Mouse (Mus musculus) midbrain, embryonic 10.5 days (tissue): ENCODE data around the gene Ncam1. TPM values are rescaled to one million over a fixed set of nuclear protein-coding genes. Genes with fewer than 3 reads are reported as not detected.

ENCODE experiments used
- DNase-seq: peaks from one replicate; pipeline ENCODE4 v3.0.0-alpha.2; 2017; ENCODE audit warnings: low spot score
- H3K27ac ChIP-seq: fragments of 300-500 bp; sonication (generic); replicated peaks from 2 replicates; pipeline ENCODE4 v1.5.1; 2016; ENCODE audit warnings: mild to moderate bottlenecking
- H3K27me3 ChIP-seq: fragments of 300-500 bp; sonication (generic); 2 replicates; pipeline ENCODE4 v1.6.1; 2016; ENCODE audit warnings: low read depth, mild to moderate bottlenecking; ENCODE audit not compliant: poor library complexity, severe bottlenecking
- H3K36me3 ChIP-seq: fragments of 300-500 bp; sonication (generic); 2 replicates; pipeline ENCODE4 v1.6.1; 2016; ENCODE audit warnings: mild to moderate bottlenecking, moderate library complexity
- H3K4me1 ChIP-seq: fragments of 300-500 bp; sonication (generic); 2 replicates; pipeline ENCODE4 v1.6.1; 2016
- H3K4me3 ChIP-seq: fragments of 300-500 bp; sonication (generic); 2 replicates; pipeline ENCODE4 v1.5.1; 2016; ENCODE audit warnings: mild to moderate bottlenecking, moderate library complexity
- H3K9me3 ChIP-seq: fragments of 300-500 bp; sonication (generic); replicated peaks from 2 replicates; pipeline ENCODE4 v1.6.1; 2016; ENCODE audit warnings: mild to moderate bottlenecking
- WGBS: fragments of 180-500 bp; shearing (Covaris S2); methylation state at CpG from one replicate; pipeline ENCODE4 v1.1.7; 2016; 5-methylcytosine and 5-hydroxymethylcytosine counted together
- polyA plus RNA-seq: library from polyadenylated mRNA; unstranded; fragments of >200 nt; fragmentation: Nextera tagmentation; extraction: Ambion mirVana; gene quantifications from 2 replicates; pipeline ENCODE4 v1.2.1, GENCODE M21; 2016

The Ncam1 gene
- polyA plus RNA-seq, 1 experiment from 2014 or later: 48.9 TPM

DNA sequence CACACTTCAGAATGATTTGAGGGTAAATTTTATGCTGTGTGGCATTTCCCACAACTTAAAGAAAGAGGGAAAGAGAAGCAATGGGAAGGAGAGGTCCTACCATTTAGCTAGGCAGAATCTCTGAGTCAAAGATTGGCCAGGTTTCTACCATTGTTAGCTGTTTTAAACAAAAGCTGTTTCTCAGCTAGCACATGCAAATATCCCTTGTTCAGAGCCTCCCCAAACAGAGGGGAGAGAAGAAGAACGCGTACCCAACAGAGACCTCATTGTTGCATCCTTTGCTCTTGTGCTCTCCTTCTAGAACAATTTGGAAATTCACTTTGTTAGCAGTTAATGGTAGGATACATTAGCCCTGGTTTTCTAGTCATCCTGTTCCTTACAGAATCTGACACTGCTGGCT, 137.2 kb downstream of the Ncam1 start:
- no peaks in the 10 kb centered on the region for H3K27me3 ChIP-seq
- H3K4me3 ChIP-seq: no peak overlapping the region
- H3K9me3 ChIP-seq: no peaks in the 10 kb centered on the region
- H3K36me3 ChIP-seq: no peaks in the 10 kb centered on the region
- no peak overlapping the region for H3K27ac ChIP-seq
- H3K4me1 ChIP-seq: no peaks in the 10 kb centered on the region
- WGBS: 93% methylated on average over 2 of the region's 2 CpGs
- DNase-seq: no peak

DNA sequence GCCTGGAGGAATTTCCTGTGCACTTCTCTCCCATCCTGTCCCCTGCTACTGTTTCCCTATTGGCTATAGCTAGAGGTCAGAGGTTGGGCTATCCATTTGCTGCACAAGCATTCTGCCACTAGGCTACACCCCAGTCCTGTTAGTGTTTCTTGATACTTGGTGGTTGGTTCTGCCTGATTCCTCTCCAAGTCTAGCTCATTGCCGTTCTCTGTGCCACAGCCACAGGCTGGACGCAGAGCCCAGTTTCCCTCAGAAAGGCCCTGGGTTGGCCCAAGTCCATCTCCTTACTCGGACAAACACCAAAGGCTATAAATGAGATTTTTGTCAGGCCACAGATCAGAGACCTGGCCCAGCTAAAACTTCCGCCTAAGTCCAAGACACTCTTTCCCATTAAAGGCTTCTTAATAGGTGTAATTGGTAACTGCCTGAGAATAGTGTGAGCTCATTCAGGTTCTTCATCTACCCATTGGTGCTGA, 140.3 kb downstream of the Ncam1 start:
- Histone ChIP-seq H3K9me3 (no peaks in the 10 kb centered on the region), H3K4me1 (no peaks in the 10 kb centered on the region), H3K27me3 (no peaks in the 10 kb centered on the region), H3K36me3 (no peaks in the 10 kb centered on the region), H3K27ac (no peak overlapping the region), H3K4me3 (no peak overlapping the region)
- WGBS: 81% methylated on average over 4 of the region's 4 CpGs
- DNase-seq: no peak

DNA sequence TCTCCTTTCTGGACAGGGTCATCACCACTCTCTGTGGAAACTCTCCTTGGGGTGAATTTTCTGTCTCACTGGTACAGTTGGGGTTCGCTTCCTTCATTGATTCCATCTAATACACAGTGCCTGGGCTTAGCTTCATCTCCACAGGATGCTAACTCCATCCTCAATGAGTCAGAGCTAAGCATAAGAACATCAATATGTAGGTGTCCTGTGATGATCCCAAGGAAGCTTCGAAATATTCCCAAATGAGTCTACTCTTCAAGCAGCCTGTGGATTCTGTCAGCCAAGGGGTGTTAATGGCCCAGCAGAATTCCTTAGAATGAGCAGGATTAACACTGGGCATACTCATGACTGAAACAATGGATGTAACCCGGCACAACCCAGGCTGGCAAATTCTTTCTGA, 144.3 kb downstream of the Ncam1 start:
- no peaks in the 10 kb centered on the region for H3K9me3 ChIP-seq
- no peak overlapping the region for H3K4me3 ChIP-seq
- WGBS: 83% methylated on average over 3 of the region's 3 CpGs
- H3K27ac ChIP-seq: no peak overlapping the region
- no peaks in the 10 kb centered on the region for H3K4me1 ChIP-seq
- no peaks in the 10 kb centered on the region for H3K27me3 ChIP-seq
- no peaks in the 10 kb centered on the region for H3K36me3 ChIP-seq
- DNase-seq: no peak

DNA sequence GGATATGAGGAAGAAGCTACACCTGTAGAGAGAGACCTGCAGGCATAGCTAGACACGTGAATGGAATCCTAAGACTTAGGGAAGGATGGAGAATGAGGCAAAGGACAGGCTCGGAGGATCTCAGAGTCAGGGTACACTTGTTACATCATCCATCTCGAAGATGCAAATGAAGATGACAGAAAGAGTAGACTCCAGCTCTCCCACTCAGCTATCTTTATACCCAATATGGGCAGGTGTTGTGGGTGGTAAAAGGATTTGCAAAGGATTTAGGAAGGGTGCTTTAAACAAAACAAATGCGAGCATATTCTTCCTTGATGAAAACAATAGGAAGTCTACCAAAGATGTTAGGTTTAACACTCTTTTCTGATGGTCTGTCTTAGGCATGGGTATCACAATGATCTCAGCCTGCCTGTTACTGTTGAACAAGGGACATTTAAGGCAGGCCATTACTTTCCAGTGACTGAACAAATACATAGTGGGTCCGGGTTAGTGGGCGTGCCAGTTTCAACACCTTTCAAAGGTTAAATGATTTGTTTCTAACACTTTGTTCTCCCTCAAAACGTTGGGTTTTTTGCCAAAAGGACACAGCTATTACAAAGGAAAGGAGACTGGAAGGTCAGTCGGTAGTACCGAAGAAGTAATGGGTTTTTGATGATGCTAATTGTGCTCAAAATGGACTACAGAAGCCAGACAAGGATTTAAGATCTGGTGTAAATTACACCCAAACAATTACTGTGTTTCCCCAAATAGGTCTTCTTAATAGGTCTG, 145.1 kb downstream of the Ncam1 start:
- Histone ChIP-seq H3K4me1 (no peaks in the 10 kb centered on the region), H3K36me3 (no peaks in the 10 kb centered on the region), H3K27me3 (no peaks in the 10 kb centered on the region), H3K27ac (no peak overlapping the region), H3K4me3 (no peak overlapping the region), H3K9me3 (0 out of 2 replicates have a peak, but pooled peaks cover 1% of the 10 kb centered on the region)
- 83% methylated on average over 9 of the region's 9 CpGs for WGBS
- DNase-seq: no peak

DNA sequence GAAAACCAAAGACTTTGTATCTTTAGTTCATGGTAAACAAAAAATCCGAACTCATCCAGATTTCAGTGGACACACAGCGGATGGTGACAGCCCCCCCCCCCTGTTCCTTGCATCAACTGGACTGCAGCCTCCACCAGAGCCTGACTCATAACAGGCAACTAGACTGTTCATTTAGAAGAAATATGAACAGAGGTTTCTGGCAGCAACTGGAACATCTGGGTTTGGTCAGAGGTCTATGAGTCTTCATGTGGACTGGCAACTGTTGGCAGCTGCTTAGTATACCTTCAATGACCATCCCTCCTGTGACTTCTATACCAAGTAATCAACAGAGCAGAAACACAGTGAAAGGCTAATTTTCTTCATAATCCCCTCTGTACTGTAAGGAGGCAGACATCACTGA, 154.4 kb downstream of the Ncam1 start:
- DNase-seq: no peak
- Histone ChIP-seq H3K36me3 (no peaks in the 10 kb centered on the region), H3K27me3 (no peaks in the 10 kb centered on the region), H3K27ac (no peak overlapping the region), H3K4me1 (peaks cover 8% of the 10 kb centered on the region; the same call in 1 of the 2 replicates), H3K4me3 (no peak overlapping the region), H3K9me3 (peaks cover 12% of the 10 kb centered on the region; the same call in 1 of the 2 replicates)
- WGBS: 94% methylated on average over 2 of the region's 2 CpGs

DNA sequence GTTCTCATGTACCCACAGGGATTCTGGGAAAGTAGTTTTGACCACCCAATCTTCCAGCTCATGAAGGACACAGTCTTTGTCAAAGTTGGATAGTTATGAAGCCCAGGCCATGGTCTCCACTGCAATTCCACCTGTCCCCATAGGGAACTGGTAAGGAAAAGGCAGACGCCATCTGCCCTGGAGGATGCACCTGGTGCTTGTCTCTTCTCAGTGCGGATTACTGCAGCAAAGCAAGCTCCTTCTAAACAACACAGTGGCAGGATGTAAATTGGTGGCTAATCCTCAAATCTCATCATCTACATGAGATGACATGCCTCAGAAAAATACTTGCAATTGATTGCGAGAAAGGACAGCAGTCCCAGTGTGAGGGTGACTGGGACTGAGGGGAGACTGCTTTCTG, 158.0 kb downstream of the Ncam1 start:
- Histone ChIP-seq H3K4me1 (peaks cover 10% of the 10 kb centered on the region), H3K36me3 (no peaks in the 10 kb centered on the region), H3K27ac (no peak overlapping the region), H3K4me3 (no peak overlapping the region), H3K9me3 (no peaks in the 10 kb centered on the region), H3K27me3 (no peaks in the 10 kb centered on the region)
- WGBS: 78% methylated on average over 3 of the region's 3 CpGs
- no peak for DNase-seq

DNA sequence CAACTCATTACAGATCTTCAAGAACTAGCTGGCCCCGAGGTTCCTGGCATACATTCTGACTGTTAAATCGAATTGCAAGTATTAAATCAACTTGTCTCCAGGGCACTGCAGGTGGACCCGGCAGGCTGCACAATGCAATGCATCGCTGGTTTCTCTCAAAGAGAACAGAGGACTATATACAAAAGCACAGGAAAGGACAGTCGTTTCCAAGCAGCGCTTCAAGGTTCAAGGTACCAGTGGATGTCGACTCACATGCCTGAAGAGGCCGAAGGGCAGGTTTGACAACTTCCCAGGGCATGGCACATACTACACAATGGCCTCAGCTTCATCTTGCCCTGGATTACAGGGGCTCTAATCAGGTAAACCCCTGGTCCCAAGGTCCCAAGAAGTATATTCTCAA, 158.6 kb downstream of the Ncam1 start:
- peaks cover 12% of the 10 kb centered on the region for H3K4me1 ChIP-seq
- H3K4me3 ChIP-seq: no peak overlapping the region

DNA sequence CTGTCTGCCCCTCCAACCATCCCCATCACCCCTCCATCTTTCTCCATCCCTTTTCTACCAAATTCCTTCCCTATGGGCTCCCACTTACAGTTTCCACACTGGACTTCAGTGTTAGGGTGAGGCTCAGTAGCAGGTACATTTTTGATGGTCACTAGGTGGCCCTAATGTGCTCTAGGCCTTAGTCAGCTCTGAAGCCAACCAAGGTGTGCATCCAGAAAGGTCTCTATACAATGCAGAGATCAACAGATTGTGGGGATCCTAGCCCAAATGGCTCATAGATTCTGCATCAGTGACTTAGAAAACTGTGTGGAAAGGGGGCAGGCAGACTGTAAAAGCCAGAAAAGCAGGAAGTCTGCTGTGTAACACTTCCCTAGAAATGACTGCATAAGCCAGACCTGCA, 160.8 kb downstream of the Ncam1 start:
- no peaks in the 10 kb centered on the region for H3K9me3 ChIP-seq
- H3K27ac ChIP-seq: no peak overlapping the region
- DNase-seq: no peak
- no peak overlapping the region for H3K4me3 ChIP-seq
- no peaks in the 10 kb centered on the region for H3K27me3 ChIP-seq
- H3K36me3 ChIP-seq: no peaks in the 10 kb centered on the region
- peaks cover 12% of the 10 kb centered on the region for H3K4me1 ChIP-seq

More for the DNA sequence above, 158.6 kb downstream of the Ncam1 start:
- no peaks in the 10 kb centered on the region for H3K36me3 ChIP-seq
- no peaks in the 10 kb centered on the region for H3K27me3 ChIP-seq
- H3K27ac ChIP-seq: no peak overlapping the region
- WGBS: 72% methylated on average over 8 of the region's 8 CpGs
- no peak for DNase-seq
- H3K9me3 ChIP-seq: no peaks in the 10 kb centered on the region

DNA sequence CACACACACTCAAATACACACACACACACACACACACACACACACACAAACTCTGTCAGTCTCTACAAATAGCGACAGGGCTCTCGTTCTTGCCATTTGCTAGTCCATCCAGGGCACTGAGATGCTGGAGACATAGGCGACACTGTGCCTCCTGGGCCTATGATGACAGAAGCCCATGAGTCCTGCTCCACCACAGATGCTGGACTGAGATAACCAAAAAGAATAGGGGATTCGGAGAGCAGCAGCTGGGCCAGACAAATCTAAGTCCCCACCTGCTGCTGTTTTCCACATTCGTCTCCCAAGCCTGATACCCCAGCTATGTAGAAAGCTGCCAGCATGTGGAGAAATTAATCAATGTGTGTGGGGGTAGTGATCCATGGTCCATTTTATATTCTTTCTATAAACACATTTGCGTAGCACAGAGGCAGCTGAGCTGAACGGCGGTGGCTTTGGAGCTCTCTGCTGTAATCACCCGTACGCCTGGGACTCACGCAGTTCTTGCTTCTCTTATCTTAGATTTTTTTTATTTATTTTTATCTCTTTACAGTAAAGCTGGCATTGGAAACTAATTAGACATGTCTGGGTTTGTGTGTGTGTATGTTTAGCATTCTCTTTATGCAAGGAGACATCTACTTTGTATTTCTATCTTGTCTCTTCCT, 162.9 kb downstream of the Ncam1 start:
- H3K27ac ChIP-seq: no peak overlapping the region
- DNase-seq: no peak
- no peaks in the 10 kb centered on the region for H3K9me3 ChIP-seq
- H3K27me3 ChIP-seq: no peaks in the 10 kb centered on the region
- no peak overlapping the region for H3K4me3 ChIP-seq
- H3K36me3 ChIP-seq: no peaks in the 10 kb centered on the region
- 90% methylated on average over 11 of the region's 11 CpGs for WGBS
- H3K4me1 ChIP-seq: peaks cover 12% of the 10 kb centered on the region

DNA sequence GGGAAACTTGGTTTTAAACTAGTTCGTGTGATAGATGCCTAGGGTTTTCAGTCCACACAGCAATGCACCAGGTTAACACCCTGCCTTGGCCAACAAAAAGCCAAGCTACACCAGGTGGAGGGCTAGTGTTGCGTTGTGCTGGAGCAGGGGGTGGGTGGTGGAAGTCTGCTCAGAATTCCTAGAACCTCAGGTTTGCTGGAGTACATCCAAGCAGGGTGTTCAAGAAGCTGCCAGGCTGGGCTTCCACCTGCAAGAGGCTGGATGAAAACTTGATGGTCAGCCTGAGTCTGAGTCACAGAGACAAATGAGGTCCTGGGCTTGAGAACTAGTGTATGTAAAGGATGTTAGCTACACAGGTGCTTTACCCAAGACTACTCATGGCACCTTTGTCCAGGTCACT, 166.1 kb downstream of the Ncam1 start:
- H3K36me3 ChIP-seq: no peaks in the 10 kb centered on the region
- no peak for DNase-seq
- WGBS: 82% methylated on average over 2 of the region's 2 CpGs

DNA sequence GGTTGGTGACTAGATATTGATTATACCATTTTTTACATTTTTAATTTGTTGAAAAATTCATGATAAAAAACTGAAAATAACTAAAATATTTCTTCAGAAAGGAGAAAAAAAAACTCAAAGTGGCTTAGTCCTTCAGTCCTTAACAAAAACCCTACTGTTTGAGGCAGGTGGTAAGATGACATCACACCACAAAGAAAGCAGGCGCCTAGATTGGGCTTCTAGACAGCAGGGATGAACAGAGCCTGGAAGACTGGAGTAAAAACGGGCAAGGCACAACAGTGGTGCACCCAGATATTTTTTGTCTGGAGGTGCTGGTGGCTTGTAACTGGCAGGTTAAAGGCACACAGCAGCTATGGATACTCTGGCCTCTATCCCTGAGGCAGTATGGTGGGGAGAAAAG, 168.4 kb downstream of the Ncam1 start:
- Histone ChIP-seq H3K9me3 (no peaks in the 10 kb centered on the region), H3K27ac (no peak overlapping the region), H3K36me3 (no peaks in the 10 kb centered on the region), H3K4me3 (no peak overlapping the region), H3K4me1 (no peaks in the 10 kb centered on the region), H3K27me3 (no peaks in the 10 kb centered on the region)
- no peak for DNase-seq
- WGBS: 84% methylated on average over 2 of the region's 2 CpGs

More for the DNA sequence above, 166.1 kb downstream of the Ncam1 start:
- Histone ChIP-seq H3K4me1 (peaks cover 4% of the 10 kb centered on the region; the same call in 1 of the 2 replicates), H3K27ac (no peak overlapping the region), H3K9me3 (no peaks in the 10 kb centered on the region), H3K27me3 (no peaks in the 10 kb centered on the region), H3K4me3 (no peak overlapping the region)

DNA sequence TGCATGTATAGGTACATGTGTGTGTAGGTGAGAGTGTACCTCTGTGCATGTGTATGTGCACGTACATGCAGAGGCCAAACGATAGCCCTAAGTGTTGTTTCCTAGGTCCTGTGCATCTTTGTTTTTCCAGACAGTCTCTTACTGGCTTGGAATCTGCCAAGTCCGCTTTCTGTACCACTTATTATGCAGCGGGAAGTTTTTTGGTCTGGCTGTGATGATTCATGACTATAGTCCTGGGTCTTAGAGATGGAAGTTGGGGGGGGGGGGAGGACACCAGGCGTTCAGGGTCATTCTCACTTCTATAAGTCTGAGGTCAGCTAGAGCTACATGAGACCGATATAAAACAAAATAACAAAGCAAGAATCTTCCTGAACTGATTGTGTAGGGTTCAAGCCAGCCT, 173.8 kb downstream of the Ncam1 start:
- no peak overlapping the region for H3K4me3 ChIP-seq
- H3K27me3 ChIP-seq: no peaks in the 10 kb centered on the region
- H3K36me3 ChIP-seq: no peaks in the 10 kb centered on the region
- H3K27ac ChIP-seq: peak overlapping the region; percentile 65; the same call in 1 of the 2 replicates
- DNase-seq: no peak
- peaks cover 24% of the 10 kb centered on the region for H3K4me1 ChIP-seq
- no peaks in the 10 kb centered on the region for H3K9me3 ChIP-seq
- 89% methylated on average over 6 of the region's 6 CpGs for WGBS

DNA sequence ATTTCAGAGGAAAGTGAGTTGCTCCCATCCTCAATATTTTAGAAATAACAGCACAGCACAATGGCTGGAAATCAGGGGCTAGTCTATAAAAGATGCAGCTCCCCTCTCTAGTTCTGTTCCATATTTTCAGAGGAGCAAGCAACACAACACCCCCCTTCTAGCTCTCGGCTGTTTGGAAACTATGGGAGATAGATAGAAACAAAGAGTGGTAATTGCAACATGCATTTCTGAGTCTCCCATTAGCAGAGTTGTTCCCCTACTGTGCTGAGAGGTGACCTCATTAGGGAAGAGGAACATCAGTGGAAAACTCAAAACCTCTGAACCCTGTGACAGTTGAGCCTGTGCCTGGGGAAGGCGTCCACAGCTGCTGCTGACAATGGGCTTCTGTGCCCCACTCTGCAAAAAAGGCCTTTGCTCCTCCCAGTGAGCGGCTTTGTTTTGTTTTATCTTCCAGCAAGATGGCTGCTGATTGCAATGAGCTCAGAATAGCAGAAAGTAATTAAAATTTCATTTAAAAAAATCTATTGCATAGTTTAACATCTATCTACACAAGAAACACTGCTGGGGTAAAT, 174.7 kb downstream of the Ncam1 start:
- no peak for DNase-seq
- peaks cover 24% of the 10 kb centered on the region for H3K4me1 ChIP-seq
- H3K4me3 ChIP-seq: no peak overlapping the region
- H3K27me3 ChIP-seq: no peaks in the 10 kb centered on the region
- peak overlapping the region; percentile 65; the same call in 1 of the 2 replicates for H3K27ac ChIP-seq
- WGBS: 51% methylated on average over 3 of the region's 3 CpGs
- H3K9me3 ChIP-seq: no peaks in the 10 kb centered on the region
- H3K36me3 ChIP-seq: no peaks in the 10 kb centered on the region
